Mouse (Mus musculus): ENCODE data around the gene Syt13. TPM values are rescaled to one million over a fixed set of nuclear protein-coding genes. Genes with fewer than 3 reads are reported as not detected.

Syt13 gene
- total and polyA plus RNA-seq, 3 experiments: not detected

DNA sequence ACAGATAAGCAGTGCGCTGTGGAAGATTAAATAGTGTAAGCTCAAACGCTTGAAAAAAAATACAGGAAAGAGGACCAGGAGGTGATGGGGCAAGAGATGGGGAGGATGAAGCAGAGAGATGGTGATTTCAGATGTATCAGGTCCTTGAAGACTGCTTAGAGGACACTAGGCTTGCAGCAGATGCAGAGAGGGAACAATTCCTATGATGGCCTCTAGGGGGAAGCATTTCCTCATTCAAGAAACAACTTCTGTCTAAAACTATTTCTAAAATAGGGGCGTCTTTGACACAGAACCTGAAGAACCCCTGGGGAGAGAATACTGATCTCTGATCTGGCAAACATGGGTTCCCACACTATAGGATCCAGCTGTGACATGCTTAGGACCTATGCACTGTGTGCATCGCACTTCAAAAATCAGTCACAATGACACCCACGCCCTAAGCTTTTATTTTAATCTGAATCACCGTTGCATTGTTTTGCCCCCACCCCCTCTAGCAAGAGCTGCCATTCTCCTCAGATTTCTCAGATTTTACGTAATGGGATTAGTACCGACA is 10.5 kb upstream of the Syt13 start:
- Histone ChIP-seq H3K4me1 (ENCODE audit: control insufficient read depth in 1 of 2, insufficient read depth in 2 of 2, low read length in 2 of 2) (no peaks in the 10 kb centered on the region), H3K27me3 (ENCODE audit: control insufficient read depth in 1 of 2, insufficient read depth in 2 of 2, low read length in 2 of 2) (peaks cover 9 to 17% of the 10 kb centered on the region in 2 experiments), H3K9ac (ENCODE audit: control insufficient read depth, low read depth, low read length, poor library complexity, severe bottlenecking) (no peak overlapping the region), H3K4me3 (ENCODE audit: control insufficient read depth in 1 of 2, insufficient read depth in 1 of 2, low read depth in 2 of 2, low read length in 2 of 2) (no peak overlapping the region), H3K79me2 (ENCODE audit: control insufficient read depth, insufficient read depth, low read length, poor library complexity) (no peaks in the 10 kb centered on the region), H3K27ac (ENCODE audit: control insufficient read depth, low read depth, low read length) (no peak overlapping the region), H3K9me3 (replicated peaks; ENCODE audit: insufficient read depth, low read length) (no peaks in the 10 kb centered on the region), H3K36me3 (ENCODE audit: control insufficient read depth in 1 of 2, insufficient read depth in 2 of 2, low read length in 2 of 2) (no peaks in the 10 kb centered on the region)
- TF ChIP-seq CTCF (IDR thresholded peaks at IDR 0.05 in 2 of 3, conservative IDR thresholded peaks at IDR 0.05 in 1 of 3; ENCODE audit: control insufficient read depth in 1 of 3, insufficient read depth in 1 of 3, low read depth in 2 of 3, low read length in 3 of 3, poor library complexity in 1 of 3, severe bottlenecking in 1 of 3) (peak; percentile 41 to 92 (median 89); a peak in 5 of 6 replicates), UBTF (IDR thresholded peaks at IDR 0.05; ENCODE audit: borderline replicate concordance, insufficient read depth, low read depth, low read length) (no peak), GATA1 (IDR thresholded peaks at IDR 0.05; ENCODE audit: low read depth, low read length) (peak; percentile 22; the same call in 1 of the 2 replicates), SMC3 (IDR thresholded peaks at IDR 0.05; ENCODE audit: low read depth, low read length) (peak; percentile 70), RAD21 (IDR thresholded peaks at IDR 0.05; ENCODE audit: low read depth, low read length) (peak; percentile 93), ZC3H11A (IDR thresholded peaks at IDR 0.05; ENCODE audit: low read depth, low read length) (peak; percentile 74)
- peak; percentile 72 for DNase-seq (ENCODE audit: low read depth, low spot score)

DNA sequence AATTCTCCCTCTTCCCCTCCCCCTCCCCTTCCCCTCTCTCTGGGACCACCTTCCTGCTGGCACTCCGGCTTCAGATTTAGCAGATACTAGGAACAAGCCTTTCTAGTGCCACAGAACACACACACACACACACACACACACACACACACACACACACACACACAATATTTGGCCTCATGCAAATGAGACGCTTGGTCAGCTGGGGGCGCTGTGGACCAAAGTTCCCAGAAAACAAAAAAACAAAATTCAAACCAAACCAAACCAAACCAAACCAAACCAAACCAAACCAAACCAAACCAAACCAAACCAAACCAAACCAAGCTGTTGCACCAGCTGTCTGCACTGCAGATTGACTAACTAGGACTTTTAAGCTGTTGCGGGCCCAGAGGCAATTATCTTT is 4.5 kb upstream of the Syt13 start:
- Histone ChIP-seq H3K27ac (ENCODE audit: control insufficient read depth, low read depth, low read length) (no peak overlapping the region), H3K36me3 (ENCODE audit: control insufficient read depth in 1 of 2, insufficient read depth in 2 of 2, low read length in 2 of 2) (no peaks in the 10 kb centered on the region), H3K79me2 (ENCODE audit: control insufficient read depth, insufficient read depth, low read length, poor library complexity) (no peaks in the 10 kb centered on the region), H3K27me3 (ENCODE audit: control insufficient read depth in 1 of 2, insufficient read depth in 2 of 2, low read length in 2 of 2) (peaks cover 7 to 11% of the 10 kb centered on the region in 2 experiments), H3K9me3 (replicated peaks; ENCODE audit: insufficient read depth, low read length) (no peaks in the 10 kb centered on the region), H3K4me1 (ENCODE audit: control insufficient read depth in 1 of 2, insufficient read depth in 2 of 2, low read length in 2 of 2) (no peaks in the 10 kb centered on the region), H3K4me3 (ENCODE audit: control insufficient read depth in 1 of 2, insufficient read depth in 1 of 2, low read depth in 2 of 2, low read length in 2 of 2) (no peak overlapping the region), H3K9ac (ENCODE audit: control insufficient read depth, low read depth, low read length, poor library complexity, severe bottlenecking) (no peak overlapping the region)
- DNase-seq (ENCODE audit: low read depth, low spot score): peak; percentile 28
- TF ChIP-seq ZMIZ1 (IDR thresholded peaks at IDR 0.05; ENCODE audit: low read depth, low read length) (no peak), CTCF (IDR thresholded peaks at IDR 0.05 in 2 of 3, conservative IDR thresholded peaks at IDR 0.05 in 1 of 3; ENCODE audit: control insufficient read depth in 1 of 3, insufficient read depth in 1 of 3, low read depth in 2 of 3, low read length in 3 of 3, poor library complexity in 1 of 3, severe bottlenecking in 1 of 3) (peak in 2 of 3 experiments; percentile 72; a peak in 4 of 6 replicates), RAD21 (IDR thresholded peaks at IDR 0.05; ENCODE audit: low read depth, low read length) (peak; percentile 65), UBTF (IDR thresholded peaks at IDR 0.05; ENCODE audit: borderline replicate concordance, insufficient read depth, low read depth, low read length) (no peak), NRF1 (IDR thresholded peaks at IDR 0.05; ENCODE audit: insufficient read depth, low read depth, low read length, poor library complexity, severe bottlenecking) (no peak), ZC3H11A (IDR thresholded peaks at IDR 0.05; ENCODE audit: low read depth, low read length) (peak; percentile 77), SMC3 (IDR thresholded peaks at IDR 0.05; ENCODE audit: low read depth, low read length) (peak; percentile 69), GATA1 (IDR thresholded peaks at IDR 0.05; ENCODE audit: low read depth, low read length) (no peak), USF1 (IDR thresholded peaks at IDR 0.05; ENCODE audit: low read depth, low read length) (no peak), KAT2A (conservative IDR thresholded peaks at IDR 0.05; ENCODE audit: low read depth, low read length) (no peak), POLR2AphosphoS2 (IDR thresholded peaks at IDR 0.05; ENCODE audit: low read length) (no peak), EP300 (IDR thresholded peaks at IDR 0.05; ENCODE audit: low read depth in 1 of 2, low read length in 2 of 2) (no peak), E2F4 (IDR thresholded peaks at IDR 0.05; ENCODE audit: borderline replicate concordance, low read depth, low read length) (no peak)
